Comparison of ENCODE assay signal across 8 mouse cellular contexts in genomic region chr3:52267293-52267651, GRCm38 (mm10). TPM values are rescaled to one million over a fixed set of nuclear protein-coding genes. Genes with fewer than 3 reads are reported as not detected.
DNase-seq lines count a peak whose midpoint lies in the region; ATAC-seq and TF ChIP-seq lines count a peak whose summit lies in the region.

No protein-coding gene starts in this region.

- H3K27ac ChIP-seq in brown adipose tissue, adult 24 weeks (replicated peaks; ENCODE audit: low read depth, low read length): peak overlapping the region; percentile 55
- no peak overlapping the region for H3K27ac ChIP-seq in hindbrain, embryonic 12.5 days
- peak overlapping the region; percentile 86 for H3K27ac ChIP-seq in lung, postnatal 0 days (ENCODE audit: low read length)
- no peak overlapping the region; the same call in 1 of the 2 replicates for H3K27ac ChIP-seq in stomach, embryonic 14.5 days (ENCODE audit: low read length)

- peak overlapping the region; percentile 64 for H3K9ac ChIP-seq in hindbrain, embryonic 12.5 days
- peak overlapping the region; percentile 66 for H3K9ac ChIP-seq in lung, postnatal 0 days (replicated peaks; ENCODE audit: low read depth)
- peak overlapping the region; percentile 40 for H3K9ac ChIP-seq in stomach, embryonic 14.5 days (replicated peaks; ENCODE audit: low read depth, low read length)

- peaks cover 66% of the 10 kb centered on the region for H3K27me3 ChIP-seq in erythroblast, embryonic 14.5 days (ENCODE audit: control insufficient read depth)
- peaks cover 60% of the 10 kb centered on the region for H3K27me3 ChIP-seq in hindbrain, embryonic 12.5 days
- no peaks in the 10 kb centered on the region for H3K27me3 ChIP-seq in lung, postnatal 0 days (replicated peaks; ENCODE audit: insufficient read depth, low read length)
- H3K27me3 ChIP-seq in stomach, embryonic 14.5 days (ENCODE audit: control insufficient read depth, insufficient read depth, low read length): no peaks in the 10 kb centered on the region

- WGBS in hindbrain, embryonic 12.5 days: 1% methylated on average over 15 of the region's 15 CpGs
- WGBS in lung, postnatal 0 days: 1% methylated on average over 15 of the region's 15 CpGs
- 3% methylated on average over 15 of the region's 15 CpGs for WGBS in stomach, embryonic 14.5 days

- H3K4me2 ChIP-seq in hindbrain, embryonic 12.5 days (replicated peaks): peak overlapping the region; percentile 94
- peak overlapping the region; percentile 96 for H3K4me2 ChIP-seq in lung, postnatal 0 days (replicated peaks; ENCODE audit: low read depth, low read length)
- peak overlapping the region; percentile 97 for H3K4me2 ChIP-seq in stomach, embryonic 14.5 days (replicated peaks; ENCODE audit: low read depth, low read length)

- TF ChIP-seq EP300 in lung, postnatal 0 days (IDR thresholded peaks at IDR 0.05): no peak

- DNase-seq in lung, postnatal 0 days (ENCODE audit: low spot score): no peak
- no peak for DNase-seq in gastrocnemius, adult 18-20 months (ENCODE audit: low spot score)
- no peak for DNase-seq in cerebellum, postnatal 14 days

- no peak for ATAC-seq in erythroblast, adult 5-6 weeks (replicated peaks; ENCODE audit: low FRiP score, poor library complexity, severe bottlenecking)
- no peak for ATAC-seq in hindbrain, embryonic 12.5 days (ENCODE audit: low FRiP score)
- no peak for ATAC-seq in lung, postnatal 0 days
- ATAC-seq in stomach, embryonic 14.5 days (ENCODE audit: insufficient number of reproducible peaks, insufficient read depth, low FRiP score, low read depth): no peak

- no peaks in the 10 kb centered on the region; the same call in 1 of the 2 replicates for H3K9me3 ChIP-seq in erythroblast, embryonic 14.5 days (ENCODE audit: control insufficient read depth, low read length)
- H3K9me3 ChIP-seq in hindbrain, embryonic 12.5 days (replicated peaks): no peaks in the 10 kb centered on the region
- no peaks in the 10 kb centered on the region for H3K9me3 ChIP-seq in lung, postnatal 0 days (ENCODE audit: low read length)
- no peaks in the 10 kb centered on the region for H3K9me3 ChIP-seq in stomach, embryonic 14.5 days (ENCODE audit: control insufficient read depth, low read depth, low read length)

- H3K4me3 ChIP-seq in erythroblast, embryonic 14.5 days (replicated peaks): peak overlapping the region; percentile 80
- H3K4me3 ChIP-seq in brown adipose tissue, adult 24 weeks (ENCODE audit: insufficient read depth, low read depth, low read length): peak overlapping the region; percentile 94
- H3K4me3 ChIP-seq in hindbrain, embryonic 12.5 days: peak overlapping the region; percentile 76
- peak overlapping the region; percentile 87 for H3K4me3 ChIP-seq in lung, postnatal 0 days (ENCODE audit: low read depth, low read length)
- peak overlapping the region; percentile 89 for H3K4me3 ChIP-seq in stomach, embryonic 14.5 days (ENCODE audit: low read depth, low read length)

- peaks cover 33% of the 10 kb centered on the region for H3K4me1 ChIP-seq in erythroblast, embryonic 14.5 days (ENCODE audit: control insufficient read depth)
- H3K4me1 ChIP-seq in brown adipose tissue, adult 24 weeks (ENCODE audit: control insufficient read depth, insufficient read depth, insufficient read length, low read length): peaks cover 1% of the 10 kb centered on the region
- peaks cover 19% of the 10 kb centered on the region for H3K4me1 ChIP-seq in hindbrain, embryonic 12.5 days
- H3K4me1 ChIP-seq in lung, postnatal 0 days (ENCODE audit: insufficient read depth, low read depth, low read length): no peaks in the 10 kb centered on the region
- peaks cover 19% of the 10 kb centered on the region; the same call in 1 of the 2 replicates for H3K4me1 ChIP-seq in stomach, embryonic 14.5 days (ENCODE audit: control insufficient read depth, insufficient read depth, low read length)

- TF ChIP-seq CTCF in lung, postnatal 0 days (IDR thresholded peaks at IDR 0.05): no peak

- H3K36me3 ChIP-seq in erythroblast, embryonic 14.5 days (ENCODE audit: control insufficient read depth): no peaks in the 10 kb centered on the region
- no peaks in the 10 kb centered on the region for H3K36me3 ChIP-seq in hindbrain, embryonic 12.5 days
- no peaks in the 10 kb centered on the region for H3K36me3 ChIP-seq in lung, postnatal 0 days (ENCODE audit: insufficient read depth, low read length)
- H3K36me3 ChIP-seq in stomach, embryonic 14.5 days (ENCODE audit: control insufficient read depth, insufficient read depth, low read length): no peaks in the 10 kb centered on the region

RNA-seq across cellular contexts. Expression of gene Foxo1, which starts 0.9 kb away (rescaled TPM):
- polyA plus RNA-seq in erythroblast, embryonic 14.5 days (2012): 0.01 and 0.02 TPM in 2 replicates
- 1.3 and 2.1 TPM in 2 replicates for total RNA-seq in erythroblast, adult 5-6 weeks (2015; ENCODE audit: low replicate concordance)
- 0.26 and 0.56 TPM in 2 replicates for total RNA-seq in erythroblast, adult 5-6 weeks (2017; ENCODE audit: low replicate concordance)
- 10.7 and 13.4 TPM in 2 replicates for polyA plus RNA-seq in brown adipose tissue, adult 24 weeks (2012; ENCODE audit: insufficient read depth, insufficient read length, missing spikeins)
- polyA plus RNA-seq in hindbrain, embryonic 12.5 days (2016; fragmentation: Nextera tagmentation; extraction: Ambion mirVana): 5.7 and 6.2 TPM in 2 replicates
- polyA plus RNA-seq in lung, postnatal 0 days (2015; fragmentation: Nextera tagmentation; extraction: Ambion mirVana): 6.8 and 7.6 TPM in 2 replicates
- polyA plus RNA-seq in stomach, embryonic 14.5 days (2014; fragmentation: Nextera tagmentation; extraction: Ambion mirVana): 8.6 and 9.5 TPM in 2 replicates
- 10 to 100 TPM; 16.0 to 36.1 TPM for total RNA-seq in gastrocnemius, adult 18-20 months (2021)

Comparison
In these comparisons a context has a peak if more than half of its experiments do, and no peak if none do; other contexts are left out.
1. H3K27ac ChIP-seq: peak in brown adipose tissue, adult 24 weeks (single experiment) and lung, postnatal 0 days (single experiment); none in hindbrain, embryonic 12.5 days (single experiment) and stomach, embryonic 14.5 days (single experiment).
2. Peak in every context shown above with its lines, with median percentiles within 50 percentile points of each other: H3K4me3 ChIP-seq, H3K4me2 ChIP-seq and H3K9ac ChIP-seq.